Mouse (Mus musculus) MEL (cell line): Measurements from ENCODE around the gene Mrm3.

ENCODE experiments used
- CTCF ChIP-seq, 3 experiments: IDR thresholded peaks in 2 of 3; conservative IDR thresholded peaks in 1 of 3; 2 replicates each; pipeline ENCODE4 v1.5.1; 2011 to 2012; ENCODE audit warnings: low read length in 3 of 3, low read depth in 2 of 3, mild to moderate bottlenecking in 2 of 3, improper control_type of control experiment in 1 of 3, inconsistent platforms in 1 of 3, mixed read lengths in 1 of 3, moderate library complexity in 1 of 3; ENCODE audit not compliant: control insufficient read depth in 1 of 3, insufficient read depth in 1 of 3, poor library complexity in 1 of 3, severe bottlenecking in 1 of 3
- GATA1 ChIP-seq: IDR thresholded peaks from 2 replicates; pipeline ENCODE4 v1.6.1; 2011; ENCODE audit warnings: low read depth, low read length, improper control_type of control experiment
- MXI1 ChIP-seq: IDR thresholded peaks from 2 replicates; pipeline ENCODE4 v1.6.1; 2011; ENCODE audit warnings: mild to moderate bottlenecking, low read depth, low read length, improper control_type of control experiment
- POLR2AphosphoS2 ChIP-seq: IDR thresholded peaks from 2 replicates; pipeline ENCODE4 v1.6.1; 2011; ENCODE audit warnings: low read length, improper control_type of control experiment

DNA sequence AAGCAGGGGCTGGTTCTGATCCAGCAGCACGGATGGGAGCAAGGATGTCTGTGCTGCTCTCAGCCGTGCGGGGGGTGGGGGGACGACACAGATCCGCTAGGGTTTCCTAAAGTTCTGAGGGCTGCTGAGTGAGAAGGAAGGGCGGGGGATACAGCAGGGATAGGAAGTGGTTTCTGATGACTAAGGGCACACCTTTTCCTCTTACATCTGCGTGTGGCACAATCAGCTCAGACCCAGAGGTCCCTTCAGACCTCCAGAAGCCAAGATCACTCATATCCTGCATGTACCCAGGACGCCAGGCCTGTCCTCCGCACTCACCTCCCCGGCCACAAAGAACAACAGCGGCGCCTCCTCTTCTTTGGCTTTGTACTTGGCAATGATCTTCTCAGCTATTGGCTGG, 17.7 kb downstream of the Mrm3 start:
- TF ChIP-seq GATA1 = no peak
- TF ChIP-seq POLR2AphosphoS2 = no peak
- TF ChIP-seq MXI1 = no peak
- TF ChIP-seq CTCF (IDR thresholded peaks at IDR 0.05 in 2 of 3, conservative IDR thresholded peaks at IDR 0.05 in 1 of 3; ENCODE audit: control insufficient read depth in 1 of 3, insufficient read depth in 1 of 3, low read depth in 2 of 3, low read length in 3 of 3, poor library complexity in 1 of 3, severe bottlenecking in 1 of 3) = no peak
